Comparison of ENCODE assay signal across 8 mouse cellular contexts in the genomic region with DNA sequence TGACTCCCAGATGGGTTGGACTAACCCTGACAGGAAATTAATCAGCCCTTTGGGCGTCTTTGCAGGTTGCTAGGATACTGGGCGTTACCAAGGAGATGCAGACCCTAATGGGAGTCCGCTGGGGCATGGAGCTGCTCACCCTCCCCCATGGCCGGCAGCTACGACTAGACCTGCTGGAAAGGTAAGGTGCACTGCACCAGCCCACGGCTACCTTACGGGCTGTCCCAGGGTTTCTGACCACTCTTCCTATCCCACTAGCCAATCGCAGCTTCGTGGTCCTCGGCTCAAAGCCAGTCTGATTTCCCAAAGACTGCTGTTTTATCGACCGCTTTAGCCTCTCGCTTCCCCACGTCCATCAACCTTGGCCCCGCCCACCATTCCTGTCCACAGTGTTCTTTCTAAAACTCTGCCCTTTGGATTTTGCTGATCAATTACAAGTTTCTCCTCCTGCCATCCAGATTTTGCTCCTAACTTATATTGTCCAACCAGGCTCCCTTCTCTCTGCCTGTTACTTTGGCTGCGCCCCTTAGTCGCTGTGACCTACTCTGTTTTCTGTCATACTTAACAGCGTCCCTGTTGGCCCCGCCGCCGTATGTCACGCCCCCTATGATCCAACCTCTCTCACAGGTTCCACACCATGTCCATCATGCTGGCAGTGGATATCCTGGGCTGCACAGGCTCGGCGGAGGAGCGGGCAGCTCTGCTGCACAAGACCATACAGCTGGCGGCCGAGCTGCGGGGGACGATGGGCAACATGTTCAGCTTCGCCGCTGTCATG. TPM values are rescaled to one million over a fixed set of nuclear protein-coding genes. Genes with fewer than 3 reads are reported as not detected.
A peak's percentile ranks its signal among the peaks of the same experiment; 100 is the strongest.
DNase-seq lines count a peak whose midpoint lies in the region; ATAC-seq lines count a peak whose summit lies in the region.

No protein-coding gene starts in this region.

- DNase-seq in urinary bladder, adult 18-20 months (ENCODE audit: low spot score in 2 of 2): peak; percentile 67 to 68
- DNase-seq in urinary bladder, postnatal 10 days (ENCODE audit: low spot score): no peak
- peak; percentile 88 to 90 for DNase-seq in kidney, postnatal 36 days
- peak; percentile 90 for DNase-seq in mesoderm, embryonic 11.5 days (ENCODE audit: low read depth, low spot score)
- peak; percentile 48 for DNase-seq in urinary bladder, adult 2 months (ENCODE audit: low spot score)
- no peak for DNase-seq in left cerebral cortex, adult 11 months (ENCODE audit: low spot score)
- DNase-seq in gastrocnemius, postnatal 4 days (ENCODE audit: low spot score in 2 of 2): no peak

- peaks cover 9% of the 10 kb centered on the region; the same call in 1 of the 2 replicates for H3K4me1 ChIP-seq in heart, embryonic 15.5 days (replicated peaks)

- H3K27me3 ChIP-seq in heart, embryonic 15.5 days: no peaks in the 10 kb centered on the region

- H3K36me3 ChIP-seq in heart, embryonic 15.5 days: peaks cover 29% of the 10 kb centered on the region; the same call in 1 of the 2 replicates

- peak overlapping the region; percentile 47 for H3K4me3 ChIP-seq in heart, embryonic 15.5 days

- peak overlapping the region; percentile 24 for H3K9ac ChIP-seq in heart, embryonic 15.5 days

- H3K9me3 ChIP-seq in heart, embryonic 15.5 days (replicated peaks): no peaks in the 10 kb centered on the region

- WGBS in heart, embryonic 15.5 days: 27% methylated on average over 31 of the region's 31 CpGs

- peak overlapping the region; percentile 65 for H3K4me2 ChIP-seq in heart, embryonic 15.5 days

- ATAC-seq in heart, embryonic 15.5 days (replicated peaks; ENCODE audit: insufficient number of reproducible peaks, insufficient read depth, low FRiP score, low read depth): peak; percentile 86

- H3K27ac ChIP-seq in heart, embryonic 15.5 days: peak overlapping the region; percentile 32; the same call in 1 of the 2 replicates

RNA-seq across cellular contexts. Expression of a gene that starts 6.0 kb away (rescaled TPM):
- polyA plus RNA-seq in heart, embryonic 15.5 days (2015; fragmentation: Nextera tagmentation; extraction: Ambion mirVana): 31.2 and 41.1 TPM in 2 replicates
- polyA plus RNA-seq in urinary bladder, adult 2 months (2012; rRNA removed): 42.9 and 53.7 TPM in 2 replicates
- total RNA-seq in gastrocnemius, postnatal 4 days (2021): 10 to 100 TPM; 17.8 to 22.4 TPM

RNA-seq across cellular contexts. Expression of a gene that starts 10.3 kb away (rescaled TPM):
- polyA plus RNA-seq in heart, embryonic 15.5 days (2015; fragmentation: Nextera tagmentation; extraction: Ambion mirVana): 0.16 TPM in 1 of 2 replicates, not detected in the other
- not detected in 2 replicates for polyA plus RNA-seq in urinary bladder, adult 2 months (2012; rRNA removed)
- not detected for total RNA-seq in gastrocnemius, postnatal 4 days (2021)

RNA-seq across cellular contexts. Expression of a gene that starts 24.4 kb away (rescaled TPM):
- 0.15 and 0.32 TPM in 2 replicates for polyA plus RNA-seq in heart, embryonic 15.5 days (2015; fragmentation: Nextera tagmentation; extraction: Ambion mirVana)
- polyA plus RNA-seq in urinary bladder, adult 2 months (2012; rRNA removed): 0.80 and 0.85 TPM in 2 replicates
- not detected for total RNA-seq in gastrocnemius, postnatal 4 days (2021)

RNA-seq across cellular contexts. Expression of a gene that starts 24.5 kb away (rescaled TPM):
- 3.0 and 4.8 TPM in 2 replicates for polyA plus RNA-seq in heart, embryonic 15.5 days (2015; fragmentation: Nextera tagmentation; extraction: Ambion mirVana)
- polyA plus RNA-seq in urinary bladder, adult 2 months (2012; rRNA removed): 8.6 and 10.4 TPM in 2 replicates
- 1 to 10 TPM; 2.0 to 3.2 TPM for total RNA-seq in gastrocnemius, postnatal 4 days (2021)

RNA-seq across cellular contexts. Expression of a gene that starts 30.2 kb away (rescaled TPM):
- 25.7 and 33.4 TPM in 2 replicates for polyA plus RNA-seq in heart, embryonic 15.5 days (2015; fragmentation: Nextera tagmentation; extraction: Ambion mirVana)
- polyA plus RNA-seq in urinary bladder, adult 2 months (2012; rRNA removed): 9.9 and 10.3 TPM in 2 replicates
- 10 to 100 TPM; 18.4 TPM for total RNA-seq in gastrocnemius, postnatal 4 days (2021)

Comparison
In these comparisons a context has a peak if more than half of its experiments do, and no peak if none do; other contexts are left out.
1. DNase-seq: peak in urinary bladder, adult 18-20 months (2 of 2), kidney, postnatal 36 days (2 of 2), mesoderm, embryonic 11.5 days (single experiment) and urinary bladder, adult 2 months (single experiment); none in urinary bladder, postnatal 10 days (single experiment), left cerebral cortex, adult 11 months (single experiment) and gastrocnemius, postnatal 4 days (0 of 2).